Comparison of ENCODE assay signal across 9 mouse cellular contexts in genomic region chr17:37000863-37001262, GRCm38 (mm10). TPM values are rescaled to one million over a fixed set of nuclear protein-coding genes. Genes with fewer than 3 reads are reported as not detected.
DNase-seq lines count a peak whose midpoint lies in the region; ATAC-seq and TF ChIP-seq lines count a peak whose summit lies in the region.
"Had no signal": no experiment of that assay in that cellular context is flagged by ENCODE, and none has a peak within 500 bp of the region (broad histone marks: within the 10 kb centered on the region; RNA-seq: fewer than 3 reads in every experiment).

Gene Zfp57 (plus strand): TSS chr17:37001163.

- no peak for ATAC-seq in kidney, embryonic 16.5 days (ENCODE audit: low FRiP score, low TSS enrichment)
- no peak for ATAC-seq in Patski
- ATAC-seq in forebrain, embryonic 14.5 days: no peak
- no peak for ATAC-seq in limb, embryonic 14.5 days (ENCODE audit: low FRiP score, low read depth)

- H3K27ac ChIP-seq in kidney, embryonic 16.5 days (ENCODE audit: low read length): no peak within 1 kb of the TSS
- peak within 1 kb of the TSS; percentile 95; the same call in 1 of the 2 replicates for H3K27ac ChIP-seq in forebrain, embryonic 14.5 days (ENCODE audit: low read depth, low read length)
- H3K27ac ChIP-seq in limb, embryonic 14.5 days (replicated peaks; ENCODE audit: low read depth, low read length): no peak within 1 kb of the TSS
- H3K27ac ChIP-seq: liver, embryonic 13.5 days had no signal

- DNase-seq in kidney, postnatal 25 days: no peak
- DNase-seq in Patski (ENCODE audit: low read depth, low spot score): no peak
- no peak for DNase-seq in forebrain, embryonic 14.5 days (ENCODE audit: low spot score)
- DNase-seq in limb, embryonic 14.5 days (ENCODE audit: low spot score): no peak
- DNase-seq in T-cell, adult 2 months (ENCODE audit: low spot score): no peak
- no peak for DNase-seq in right cerebral cortex, postnatal 14 days
- no peak for DNase-seq in cerebellum, adult 8-10 months
- DNase-seq: liver, embryonic 13.5 days had no signal

- TF ChIP-seq CTCF in Patski (IDR thresholded peaks at IDR 0.05): no peak

- H3K4me3 ChIP-seq in kidney, embryonic 16.5 days (ENCODE audit: low read length): no peak within 1 kb of the TSS
- peak within 1 kb of the TSS; percentile 85 for H3K4me3 ChIP-seq in forebrain, embryonic 14.5 days (ENCODE audit: low read depth, low read length)
- H3K4me3 ChIP-seq in limb, embryonic 14.5 days (replicated peaks; ENCODE audit: low read length): peak within 1 kb of the TSS; percentile 79

- CTCF ChIA-PET in Patski (lab: Charles Lee): interaction anchor here (1.2 to 1.4 kb wide), 2 partner anchors 43 to 49 kb away, joined by 3 to 5 read pairs; no protein-coding TSS in a partner anchor

- POLR2A ChIA-PET in Patski (lab: Charles Lee): no interaction called here

- H3K27me3 ChIP-seq in kidney, embryonic 16.5 days (ENCODE audit: insufficient read depth, low read length): no peaks in the 10 kb centered on the region
- H3K27me3 ChIP-seq in Patski: no peaks in the 10 kb centered on the region
- no peaks in the 10 kb centered on the region for H3K27me3 ChIP-seq in forebrain, embryonic 14.5 days (replicated peaks; ENCODE audit: control insufficient read depth, insufficient read depth, low read length)
- H3K27me3 ChIP-seq in limb, embryonic 14.5 days (ENCODE audit: control insufficient read depth, insufficient read depth, low read length): no peaks in the 10 kb centered on the region

- no peak for TF ChIP-seq POLR2A in limb, embryonic 14.5 days (IDR thresholded peaks at IDR 0.05; ENCODE audit: borderline replicate concordance, extremely low read depth, insufficient read depth, insufficient read length)

- H3K4me1 ChIP-seq in kidney, embryonic 16.5 days (ENCODE audit: insufficient read depth, low read length): peaks cover 9% of the 10 kb centered on the region; the same call in 1 of the 2 replicates
- H3K4me1 ChIP-seq in forebrain, embryonic 14.5 days (ENCODE audit: control insufficient read depth, insufficient read depth, low read length): peaks cover 8% of the 10 kb centered on the region
- peaks cover 9% of the 10 kb centered on the region for H3K4me1 ChIP-seq in limb, embryonic 14.5 days (ENCODE audit: control insufficient read depth, insufficient read depth, low read length)
- H3K4me1 ChIP-seq: liver, embryonic 13.5 days had no signal

- in situ Hi-C loops in Patski (cut with MboI; ENCODE audit: low pct_unique_long_range_greater_than_20kb): loop anchor here (5.0 kb wide), 1 partner anchor 79 kb away; no protein-coding TSS in a partner anchor

- no peak within 1 kb of the TSS for H3K9ac ChIP-seq in kidney, embryonic 16.5 days (replicated peaks; ENCODE audit: low read length)
- no peak within 1 kb of the TSS for H3K9ac ChIP-seq in forebrain, embryonic 14.5 days (ENCODE audit: low read length)
- no peak within 1 kb of the TSS for H3K9ac ChIP-seq in limb, embryonic 14.5 days (ENCODE audit: low read depth, low read length, severe bottlenecking)

- 88% methylated on average over 7 of the region's 7 CpGs for WGBS in kidney, embryonic 16.5 days
- whole genome bisulfite sequencing in forebrain, embryonic 14.5 days: 97% methylated on average over 7 of the region's 7 CpGs
- 92% methylated on average over 7 of the region's 7 CpGs for WGBS in limb, embryonic 14.5 days

- H3K36me3 ChIP-seq in kidney, embryonic 16.5 days (ENCODE audit: insufficient read depth, low read length): peaks cover 5% of the 10 kb centered on the region; the same call in 1 of the 2 replicates
- H3K36me3 ChIP-seq in forebrain, embryonic 14.5 days (ENCODE audit: control insufficient read depth, insufficient read depth, low read length): peaks cover 17% of the 10 kb centered on the region
- H3K36me3 ChIP-seq in limb, embryonic 14.5 days (ENCODE audit: control insufficient read depth, insufficient read depth, low read length): peaks cover 9% of the 10 kb centered on the region
- H3K36me3 ChIP-seq: liver, embryonic 13.5 days had no signal

- H3K9me3 ChIP-seq in kidney, embryonic 16.5 days (ENCODE audit: low read length): no peaks in the 10 kb centered on the region
- H3K9me3 ChIP-seq in forebrain, embryonic 14.5 days (replicated peaks; ENCODE audit: control insufficient read depth, low read length): no peaks in the 10 kb centered on the region
- no peaks in the 10 kb centered on the region for H3K9me3 ChIP-seq in limb, embryonic 14.5 days (ENCODE audit: control insufficient read depth, low read length)
- H3K9me3 ChIP-seq: liver, embryonic 13.5 days had no signal

- H3K4me2 ChIP-seq in kidney, embryonic 16.5 days (replicated peaks; ENCODE audit: low read depth, low read length): peak within 1 kb of the TSS; percentile 76; the same call in 1 of the 2 replicates
- H3K4me2 ChIP-seq in forebrain, embryonic 14.5 days (ENCODE audit: low read length): peak within 1 kb of the TSS; percentile 61
- peak within 1 kb of the TSS; percentile 72 for H3K4me2 ChIP-seq in limb, embryonic 14.5 days (replicated peaks; ENCODE audit: low read depth, low read length, severe bottlenecking)

RNA-seq across cellular contexts. Expression of gene Zfp57, which starts in this region (rescaled TPM):
- 64.5 and 66.7 TPM in 2 replicates for polyA plus RNA-seq in kidney, embryonic 16.5 days (2015; fragmentation: Nextera tagmentation; extraction: Ambion mirVana)
- 36.3 TPM for polyA plus RNA-seq in Patski (2021)
- polyA plus RNA-seq in forebrain, embryonic 14.5 days (2014; fragmentation: Nextera tagmentation; extraction: Ambion mirVana): 199 and 268 TPM in 2 replicates
- 140 and 149 TPM in 2 replicates for polyA plus RNA-seq in limb, embryonic 14.5 days (2012; rRNA removed)
- 85.9 and 86.1 TPM in 2 replicates for polyA plus RNA-seq in limb, embryonic 14.5 days (2014; fragmentation: Nextera tagmentation; extraction: Ambion mirVana)
